Mouse (Mus musculus): Measurements from ENCODE around the gene Gramd4.

GRCm38 (mm10) chr15:86061848-86062481 is 4.5 kb downstream of the Gramd4 start:
- TF ChIP-seq CTCF (IDR thresholded peaks at IDR 0.05; ENCODE audit: control insufficient read depth, insufficient read depth, low read length) (no peak), POLR2A (IDR thresholded peaks at IDR 0.05; ENCODE audit: borderline replicate concordance, control insufficient read depth, low read depth, low read length) (no peak)
